Mouse (Mus musculus) embryonic facial prominence, embryonic 11.5 days (tissue): ENCODE results near the gene Lysmd2. TPM values are rescaled to one million over a fixed set of nuclear protein-coding genes. Genes with fewer than 3 reads are reported as not detected.

Experiments used
- ATAC-seq: fragments of 200-750 bp; cut with Nextera tagmentation; replicated peaks from 2 replicates; pipeline ENCODE4 v1.8.0; 2017; ENCODE audit warnings: low read depth; ENCODE audit not compliant: insufficient number of reproducible peaks, low FRiP score, low TSS enrichment
- DNase-seq: peaks from one replicate; pipeline ENCODE4 v3.0.0-alpha.2; 2015; ENCODE audit warnings: low spot score
- H3K27ac ChIP-seq: fragments of 300-500 bp; sonication (generic); replicated peaks from 2 replicates; pipeline ENCODE4 v1.5.1; 2014; ENCODE audit warnings: mild to moderate bottlenecking, low read depth, low read length, control low read depth
- H3K27me3 ChIP-seq: fragments of 300-500 bp; sonication (generic); 2 replicates; pipeline ENCODE4 v1.6.1; 2014; ENCODE audit warnings: mild to moderate bottlenecking, low read length, moderate library complexity, mixed read lengths; ENCODE audit not compliant: control insufficient read depth, insufficient read depth
- H3K36me3 ChIP-seq: fragments of 300-500 bp; sonication (generic); replicated peaks from 2 replicates; pipeline ENCODE4 v1.6.1; 2014; ENCODE audit warnings: low read depth, mild to moderate bottlenecking, low read length, moderate library complexity, mixed read lengths; ENCODE audit not compliant: control insufficient read depth, insufficient read depth
- H3K4me1 ChIP-seq: fragments of 300-500 bp; sonication (generic); 2 replicates; pipeline ENCODE4 v1.6.1; 2014; ENCODE audit warnings: low read length, mixed read lengths; ENCODE audit not compliant: control insufficient read depth, insufficient read depth
- H3K4me2 ChIP-seq: fragments of 300-500 bp; sonication (generic); 2 replicates; pipeline ENCODE4 v1.6.1; 2014; ENCODE audit warnings: low read depth, mild to moderate bottlenecking, control low read depth, low read length, moderate library complexity
- H3K4me3 ChIP-seq: fragments of 300-500 bp; sonication (generic); 2 replicates; pipeline ENCODE4 v1.5.1; 2014; ENCODE audit warnings: low read depth, low read length, control low read depth
- H3K9ac ChIP-seq: fragments of 300-500 bp; sonication (generic); replicated peaks from 2 replicates; pipeline ENCODE4 v1.6.1; 2014; ENCODE audit warnings: mild to moderate bottlenecking, control low read depth, low read length
- H3K9me3 ChIP-seq: fragments of 300-500 bp; sonication (generic); replicated peaks from 2 replicates; pipeline ENCODE4 v1.6.1; 2016; ENCODE audit warnings: mild to moderate bottlenecking, low read length, inconsistent platforms, mixed read lengths; ENCODE audit not compliant: control insufficient read depth
- WGBS: fragments of 180-500 bp; shearing (Covaris S2); extraction: QIAGEN DNeasy Blood & Tissue Kit; methylation state at CpG from one replicate; pipeline ENCODE4 v1.1.7; 2014; 5-methylcytosine and 5-hydroxymethylcytosine counted together
- polyA plus RNA-seq: library from polyadenylated mRNA; unstranded; fragments of >200 nt; fragmentation: Nextera tagmentation; extraction: Ambion mirVana; gene quantifications from 2 replicates; pipeline ENCODE4 v1.2.1, GENCODE M21; 2014

The Lysmd2 gene
- polyA plus RNA-seq: 21.2 and 21.7 TPM in 2 replicates

DNA sequence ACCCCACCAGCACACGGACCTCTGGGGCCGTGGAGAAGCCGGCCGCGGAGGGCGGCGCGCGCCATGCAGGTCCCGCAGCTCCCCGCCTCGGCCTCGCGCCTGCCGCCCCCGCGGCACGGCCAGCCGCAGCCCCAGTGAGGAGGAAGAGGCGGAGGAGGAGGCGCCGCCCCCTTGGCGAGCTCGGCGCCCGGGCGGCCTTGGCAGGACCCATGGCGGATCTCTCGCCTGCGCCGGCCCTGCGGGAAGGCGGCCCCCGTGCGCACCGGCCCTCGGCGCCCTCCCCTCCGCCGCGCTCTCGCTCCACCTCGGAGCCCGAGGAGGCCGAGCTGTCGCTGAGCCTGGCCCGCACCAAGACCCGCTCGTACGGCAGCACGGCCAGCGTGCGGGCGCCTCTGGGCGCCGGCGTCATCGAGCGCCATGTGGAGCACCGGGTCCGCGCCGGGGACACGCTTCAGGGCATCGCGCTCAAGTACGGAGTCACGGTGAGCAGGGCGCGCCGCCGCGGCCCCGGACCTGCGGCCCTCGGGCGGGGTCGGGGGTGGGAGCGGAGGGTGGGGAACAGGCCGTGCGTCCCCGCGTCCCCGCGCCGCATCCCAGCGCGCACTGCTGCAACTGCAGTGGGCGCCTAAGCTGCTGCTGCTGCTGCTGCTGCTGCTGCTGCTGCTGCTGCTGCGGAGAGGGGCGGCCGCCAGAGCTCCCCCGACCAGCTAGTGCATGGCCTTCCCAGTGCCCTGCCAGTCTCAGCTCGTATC is at the start of gene Lysmd2:
TSS of gene Lysmd2 (plus strand) at position 186 of the 752 bp plus-strand sequence.
- no peaks in the 10 kb centered on the region for H3K27me3 ChIP-seq
- peak within 1 kb of the TSS; percentile 59 for H3K27ac ChIP-seq
- H3K4me1 ChIP-seq: no peaks in the 10 kb centered on the region; the same call in 1 of the 2 replicates
- under 1% methylated on average over 60 of the region's 94 CpGs for WGBS
- peak within 1 kb of the TSS; percentile 93 for H3K9ac ChIP-seq
- H3K36me3 ChIP-seq: no peaks in the 10 kb centered on the region
- ATAC-seq (peak; percentile 87), DNase-seq (peak; percentile 68)
- H3K4me2 ChIP-seq: peak within 1 kb of the TSS; percentile 96
- peak within 1 kb of the TSS; percentile 80 for H3K4me3 ChIP-seq
- no peaks in the 10 kb centered on the region for H3K9me3 ChIP-seq

DNA sequence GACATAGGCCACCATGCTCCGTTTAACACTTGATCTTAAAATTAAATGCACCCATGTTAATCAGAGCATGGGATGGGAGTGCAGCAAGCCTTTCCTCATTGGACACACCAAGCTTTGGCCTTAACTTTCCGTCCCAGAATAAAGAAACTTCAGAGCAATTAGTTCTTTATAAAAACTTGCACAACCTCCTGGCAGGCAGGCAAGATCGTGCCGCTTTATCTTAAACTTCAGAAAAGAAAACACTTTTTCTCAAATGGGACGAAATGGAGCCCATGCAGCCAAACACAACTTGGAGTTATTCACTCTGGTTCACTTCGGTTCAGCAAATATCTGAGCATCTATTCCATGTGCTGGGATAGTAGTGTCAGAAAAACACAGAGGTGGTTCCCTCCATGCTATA is 46.2 kb upstream of the Lysmd2 start:
- WGBS: 93% methylated on average over 6 of the region's 6 CpGs

DNA sequence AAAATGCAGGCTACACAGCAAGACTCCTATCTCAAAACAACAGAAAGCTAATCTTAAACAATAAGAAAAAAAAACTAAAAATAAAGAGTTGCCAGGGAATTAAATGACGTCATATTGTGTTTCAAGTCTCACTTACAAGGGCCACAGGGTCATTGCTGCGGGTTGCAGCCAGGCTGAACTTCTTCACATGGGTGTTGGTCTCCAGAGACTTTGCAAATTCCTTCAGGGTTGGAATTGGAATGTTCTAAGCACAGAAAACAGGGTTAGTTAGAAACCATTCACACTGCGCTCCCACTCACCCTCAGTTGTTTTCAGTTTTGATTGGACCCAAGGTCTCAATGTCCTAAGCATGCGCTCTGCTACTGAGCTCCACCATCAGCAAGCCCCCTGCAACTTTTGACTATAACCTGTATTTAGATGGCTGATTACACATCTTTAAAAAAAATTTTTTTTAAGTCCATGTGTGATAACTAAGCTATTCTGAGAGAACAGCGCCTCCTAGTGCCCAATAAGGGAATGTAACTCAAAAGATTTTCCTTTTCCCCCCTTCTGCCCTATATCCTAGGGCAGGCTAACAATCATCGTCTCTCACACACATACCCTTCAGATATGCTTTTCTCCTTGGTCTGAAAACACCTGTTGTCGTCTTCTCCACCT is 43.7 kb upstream of the Lysmd2 start:
- Histone ChIP-seq H3K4me2 (no peak overlapping the region), H3K27me3 (no peaks in the 10 kb centered on the region), H3K36me3 (no peaks in the 10 kb centered on the region), H3K9me3 (no peaks in the 10 kb centered on the region), H3K4me3 (no peak overlapping the region), H3K9ac (no peak overlapping the region), H3K27ac (no peak overlapping the region), H3K4me1 (no peaks in the 10 kb centered on the region)
- no peak for ATAC-seq
- DNase-seq: peak; percentile 64
- WGBS: 46% methylated on average over 7 of the region's 7 CpGs

More for the DNA sequence above, 46.2 kb upstream of the Lysmd2 start:
- Histone ChIP-seq H3K9ac (no peak overlapping the region), H3K4me2 (no peak overlapping the region), H3K4me1 (no peaks in the 10 kb centered on the region), H3K4me3 (no peak overlapping the region), H3K27ac (no peak overlapping the region), H3K9me3 (no peaks in the 10 kb centered on the region), H3K27me3 (no peaks in the 10 kb centered on the region), H3K36me3 (no peaks in the 10 kb centered on the region)
- DNase-seq: no peak
- no peak for ATAC-seq

DNA sequence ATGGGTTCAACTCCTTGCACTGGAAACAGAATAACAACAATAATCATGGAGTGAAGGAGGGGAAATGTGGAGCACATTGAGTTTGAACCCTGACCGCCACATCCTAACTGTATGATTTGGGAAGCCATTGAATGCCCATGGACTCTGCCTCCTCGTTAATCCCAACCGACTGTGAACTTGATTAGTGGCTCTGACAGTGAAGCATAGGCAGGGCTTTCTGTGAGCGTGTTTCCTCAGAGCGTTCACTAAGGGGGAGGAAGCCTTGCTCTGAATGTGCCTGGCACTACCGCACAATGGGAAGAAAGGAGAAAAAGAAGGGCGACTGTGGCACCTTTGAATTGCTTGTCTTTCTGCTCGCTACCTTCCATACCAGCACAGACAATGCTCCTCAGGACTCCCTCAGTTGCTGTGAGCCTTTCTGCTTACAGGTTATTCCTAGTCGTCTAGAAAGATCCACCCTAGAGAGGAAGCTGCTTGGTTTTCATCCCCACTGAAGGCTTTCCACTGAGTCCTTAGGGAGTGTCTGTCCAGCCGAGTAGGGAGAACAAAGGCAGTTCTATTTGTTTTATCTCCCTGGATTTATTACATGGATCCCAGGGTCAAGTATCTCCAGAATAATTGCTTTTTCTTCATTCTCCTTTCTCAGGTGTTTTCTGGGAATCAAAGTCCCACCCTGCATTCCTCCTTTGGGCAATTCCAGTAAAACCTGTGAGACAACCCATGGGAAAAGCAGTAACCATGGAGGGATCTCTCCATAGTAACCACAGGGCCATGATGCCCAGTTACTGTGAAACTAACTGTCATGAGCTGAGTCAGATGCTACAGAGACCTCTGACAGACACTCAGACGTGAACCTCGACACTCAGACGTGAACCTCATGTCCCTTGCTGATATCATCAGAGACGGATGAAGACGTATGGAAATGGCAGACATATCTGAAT is 35.4 kb upstream of the Lysmd2 start:
- Histone ChIP-seq H3K27ac (no peak overlapping the region), H3K4me1 (no peaks in the 10 kb centered on the region), H3K27me3 (no peaks in the 10 kb centered on the region), H3K4me2 (no peak overlapping the region), H3K4me3 (no peak overlapping the region), H3K36me3 (no peaks in the 10 kb centered on the region; the same call in 1 of the 2 replicates), H3K9ac (no peak overlapping the region), H3K9me3 (no peaks in the 10 kb centered on the region)
- 85% methylated on average over 15 of the region's 15 CpGs for WGBS
- ATAC-seq: no peak
- no peak for DNase-seq

DNA sequence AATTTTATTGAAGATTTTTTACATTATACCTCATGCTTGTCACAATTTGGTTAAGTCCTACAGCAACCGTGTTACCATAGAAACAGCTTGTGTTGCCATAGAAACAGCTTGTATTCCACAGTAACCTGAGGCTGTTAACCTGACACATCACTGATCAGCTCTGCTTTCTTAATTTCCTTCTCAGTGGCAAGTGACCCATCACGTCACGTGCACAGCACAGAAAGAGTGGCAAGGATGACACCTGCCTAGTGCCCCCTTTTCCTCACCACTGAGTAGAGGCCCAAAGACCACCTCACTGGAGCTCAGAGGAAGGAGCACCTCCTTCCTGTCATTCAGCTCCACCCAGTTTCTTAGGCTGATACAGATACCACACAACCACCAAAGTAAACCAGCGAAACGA is 32.1 kb upstream of the Lysmd2 start:
- H3K36me3 ChIP-seq: no peaks in the 10 kb centered on the region; the same call in 1 of the 2 replicates
- no peak overlapping the region for H3K27ac ChIP-seq
- H3K9ac ChIP-seq: no peak overlapping the region
- H3K4me1 ChIP-seq: no peaks in the 10 kb centered on the region
- H3K4me3 ChIP-seq: no peak overlapping the region
- ATAC-seq (no peak), DNase-seq (peak; percentile 24)
- no peaks in the 10 kb centered on the region for H3K9me3 ChIP-seq
- 80% methylated on average over 5 of the region's 5 CpGs for WGBS
- H3K27me3 ChIP-seq: no peaks in the 10 kb centered on the region
- H3K4me2 ChIP-seq: no peak overlapping the region

DNA sequence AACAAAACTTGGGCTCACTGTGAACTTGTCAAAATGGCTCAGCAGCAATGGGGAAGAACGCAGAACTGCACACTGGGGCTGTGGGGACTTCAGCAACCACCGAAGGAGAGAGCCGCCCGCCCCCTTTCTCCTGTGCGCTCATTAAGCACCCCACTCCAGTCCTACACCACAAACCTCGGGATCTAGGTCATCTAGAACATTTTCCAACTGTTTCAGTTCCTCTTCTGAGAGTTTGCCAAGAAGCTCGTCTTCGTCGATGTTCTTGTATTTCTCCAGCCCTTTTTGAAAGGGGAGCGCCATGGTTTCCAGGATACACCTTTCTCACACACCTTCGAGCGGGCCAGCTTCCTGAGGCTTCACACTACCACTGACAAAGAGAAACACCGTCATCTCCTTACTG is 28.5 kb upstream of the Lysmd2 start:
- Histone ChIP-seq H3K4me3 (no peak overlapping the region), H3K27me3 (no peaks in the 10 kb centered on the region), H3K9me3 (no peaks in the 10 kb centered on the region), H3K9ac (no peak overlapping the region), H3K4me2 (no peak overlapping the region), H3K36me3 (no peaks in the 10 kb centered on the region), H3K4me1 (no peaks in the 10 kb centered on the region), H3K27ac (no peak overlapping the region)
- ATAC-seq (no peak), DNase-seq (no peak)
- WGBS: 91% methylated on average over 13 of the region's 13 CpGs

DNA sequence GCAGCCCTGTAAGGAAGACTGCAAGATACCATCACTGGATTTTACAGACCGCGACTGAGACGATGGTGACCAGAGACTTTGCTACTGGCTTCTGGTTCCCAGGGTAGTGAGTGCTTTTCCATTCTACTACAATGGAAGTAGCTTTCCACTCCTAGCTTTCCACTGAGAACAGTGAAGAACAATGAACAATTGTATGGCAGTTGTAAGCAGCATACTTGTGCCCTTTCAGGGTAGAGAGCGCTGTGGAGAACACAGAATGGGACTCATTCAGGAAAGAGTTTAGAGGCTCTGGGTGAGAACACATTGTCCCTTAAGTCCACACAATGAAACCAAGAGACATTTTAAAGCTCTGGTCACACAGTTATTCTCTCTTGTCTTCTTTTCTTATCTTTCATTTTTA is 27.9 kb upstream of the Lysmd2 start:
- 70% methylated on average over 4 of the region's 4 CpGs for WGBS
- ATAC-seq: no peak
- H3K4me1 ChIP-seq: no peaks in the 10 kb centered on the region

More for the DNA sequence above, 27.9 kb upstream of the Lysmd2 start:
- Histone ChIP-seq H3K27ac (no peak overlapping the region), H3K4me3 (no peak overlapping the region), H3K4me2 (no peak overlapping the region), H3K9ac (no peak overlapping the region), H3K36me3 (no peaks in the 10 kb centered on the region), H3K9me3 (no peaks in the 10 kb centered on the region), H3K27me3 (no peaks in the 10 kb centered on the region)
- no peak for DNase-seq
